Mouse (Mus musculus): ENCODE results near the gene Ifit1.

- TF ChIP-seq POLR2A (IDR thresholded peaks at IDR 0.05; ENCODE audit: borderline replicate concordance, extremely low read depth, low read depth, low read length) (no peak), CTCF (IDR thresholded peaks at IDR 0.05; ENCODE audit: insufficient read depth, low read length) (no peak)
Observed at GRCm38 (mm10) chr19:34642616-34643015, 1.9 kb downstream of the Ifit1 start.
